Mouse (Mus musculus) testis, adult 2 months (tissue): ENCODE data around the gene Apol6.

ENCODE experiments used
- CTCF ChIP-seq: fragments of 200-500 bp; IDR thresholded peaks from 2 replicates; pipeline ENCODE4 v1.5.1; 2012; ENCODE audit warnings: low read depth, mild to moderate bottlenecking, inconsistent platforms, low read length, moderate library complexity; ENCODE audit not compliant: control insufficient read depth, insufficient read depth, insufficient replicate concordance
- POLR2A ChIP-seq: fragments of 200-500 bp; IDR thresholded peaks from 2 replicates; pipeline ENCODE4 v1.6.1; 2012; ENCODE audit warnings: low read depth, mild to moderate bottlenecking, inconsistent platforms, low read length, moderate library complexity; ENCODE audit not compliant: control insufficient read depth

GRCm38 (mm10) chr15:77080684-77081254, 36.2 kb downstream of the Apol6 start:
- no peak for TF ChIP-seq CTCF
- no peak for TF ChIP-seq POLR2A
